Comparison of ENCODE assay signal across 37 mouse cellular contexts in genomic region chr1:170191925-170192324, GRCm38 (mm10). TPM values are rescaled to one million over a fixed set of nuclear protein-coding genes. Genes with fewer than 3 reads are reported as not detected.
"Had no signal": no experiment of that assay in that cellular context is flagged by ENCODE, and none has a peak within 500 bp of the region (broad histone marks: within the 10 kb centered on the region; RNA-seq: fewer than 3 reads in every experiment).

No protein-coding gene starts in this region.

- H3K27ac ChIP-seq: embryonic facial prominence, embryonic 10.5 days; embryonic facial prominence, embryonic 12.5 days; embryonic facial prominence, embryonic 13.5 days; embryonic facial prominence, embryonic 15.5 days; forebrain, embryonic 10.5 days; forebrain, embryonic 12.5 days; forebrain, embryonic 13.5 days; forebrain, embryonic 15.5 days; gastrocnemius, adult 2 months; heart, adult 2 months had no signal

- H3K9me3 ChIP-seq: embryonic facial prominence, embryonic 10.5 days; embryonic facial prominence, embryonic 12.5 days; embryonic facial prominence, embryonic 13.5 days; embryonic facial prominence, embryonic 15.5 days; forebrain, embryonic 10.5 days; forebrain, embryonic 12.5 days; forebrain, embryonic 13.5 days; forebrain, embryonic 15.5 days had no signal

- H3K4me2 ChIP-seq: embryonic facial prominence, embryonic 12.5 days; embryonic facial prominence, embryonic 13.5 days; embryonic facial prominence, embryonic 15.5 days; forebrain, embryonic 12.5 days; forebrain, embryonic 13.5 days; forebrain, embryonic 15.5 days had no signal

- DNase-seq: cerebellum, adult 18-20 months; cerebellum, adult 2 months; cerebellum, adult 8-10 months; cerebellum, adult 9-10 months; cerebellum, adult 9-11 months; cerebellum, postnatal 10 days; cerebellum, postnatal 14 days; cerebellum, postnatal 36 days; embryo, embryonic 11 days; forebrain, postnatal 0 days; gastrocnemius, adult 2 months; gastrocnemius, postnatal 10 days; gastrocnemius, postnatal 14 days; gastrocnemius, postnatal 25 days; gastrocnemius, postnatal 36 days; heart, adult 2 months had no signal

- H3K4me3 ChIP-seq: embryonic facial prominence, embryonic 10.5 days; embryonic facial prominence, embryonic 12.5 days; embryonic facial prominence, embryonic 13.5 days; embryonic facial prominence, embryonic 15.5 days; erythroblast, embryonic 14.5 days; forebrain, embryonic 10.5 days; forebrain, embryonic 12.5 days; forebrain, embryonic 13.5 days; forebrain, embryonic 15.5 days; gastrocnemius, adult 2 months; heart, adult 2 months had no signal

- ATAC-seq: forebrain, embryonic 13.5 days; forebrain, embryonic 14.5 days; forebrain, embryonic 15.5 days; forebrain, embryonic 16.5 days; forebrain, postnatal 0 days had no signal

- H3K27me3 ChIP-seq: embryonic facial prominence, embryonic 12.5 days; embryonic facial prominence, embryonic 13.5 days; embryonic facial prominence, embryonic 15.5 days; forebrain, embryonic 12.5 days; forebrain, embryonic 13.5 days; forebrain, embryonic 15.5 days had no signal

- H3K4me1 ChIP-seq: embryonic facial prominence, embryonic 10.5 days; embryonic facial prominence, embryonic 12.5 days; embryonic facial prominence, embryonic 13.5 days; embryonic facial prominence, embryonic 15.5 days; forebrain, embryonic 10.5 days; forebrain, embryonic 12.5 days; forebrain, embryonic 13.5 days; forebrain, embryonic 15.5 days had no signal

- H3K9ac ChIP-seq: embryonic facial prominence, embryonic 12.5 days; embryonic facial prominence, embryonic 13.5 days; embryonic facial prominence, embryonic 15.5 days; forebrain, embryonic 12.5 days; forebrain, embryonic 13.5 days; forebrain, embryonic 15.5 days; forebrain, postnatal 0 days had no signal

RNA-seq across cellular contexts. Expression of gene Sh2d1b2, which starts 40.6 kb away (rescaled TPM):
- total RNA-seq: common myeloid progenitor, adult 5-6 weeks; forebrain, postnatal 0 days; gastrocnemius, adult 18-20 months; gastrocnemius, adult 2 months; gastrocnemius, adult 8-10 months; gastrocnemius, postnatal 10 days; gastrocnemius, postnatal 14 days; gastrocnemius, postnatal 25 days; gastrocnemius, postnatal 36 days; gastrocnemius, postnatal 4 days; granulocyte monocyte progenitor cell, adult 5-6 weeks; heart, adult 2 months had no signal
- polyA plus RNA-seq: cerebellum, adult 2 months; cortical plate, adult 2 months; embryonic facial prominence, embryonic 10.5 days; embryonic facial prominence, embryonic 11.5 days; embryonic facial prominence, embryonic 12.5 days; embryonic facial prominence, embryonic 13.5 days; embryonic facial prominence, embryonic 14.5 days; embryonic facial prominence, embryonic 15.5 days; erythroblast, embryonic 14.5 days; forebrain, embryonic 10.5 days; forebrain, embryonic 12.5 days; forebrain, embryonic 13.5 days; forebrain, embryonic 14.5 days; forebrain, embryonic 15.5 days; forebrain, postnatal 0 days; frontal cortex, adult 2 months; gonadal fat pad, adult 2 months; heart, adult 2 months had no signal
